Mouse (Mus musculus): ENCODE data around the gene Alpi.

Gene Alpi

DNA sequence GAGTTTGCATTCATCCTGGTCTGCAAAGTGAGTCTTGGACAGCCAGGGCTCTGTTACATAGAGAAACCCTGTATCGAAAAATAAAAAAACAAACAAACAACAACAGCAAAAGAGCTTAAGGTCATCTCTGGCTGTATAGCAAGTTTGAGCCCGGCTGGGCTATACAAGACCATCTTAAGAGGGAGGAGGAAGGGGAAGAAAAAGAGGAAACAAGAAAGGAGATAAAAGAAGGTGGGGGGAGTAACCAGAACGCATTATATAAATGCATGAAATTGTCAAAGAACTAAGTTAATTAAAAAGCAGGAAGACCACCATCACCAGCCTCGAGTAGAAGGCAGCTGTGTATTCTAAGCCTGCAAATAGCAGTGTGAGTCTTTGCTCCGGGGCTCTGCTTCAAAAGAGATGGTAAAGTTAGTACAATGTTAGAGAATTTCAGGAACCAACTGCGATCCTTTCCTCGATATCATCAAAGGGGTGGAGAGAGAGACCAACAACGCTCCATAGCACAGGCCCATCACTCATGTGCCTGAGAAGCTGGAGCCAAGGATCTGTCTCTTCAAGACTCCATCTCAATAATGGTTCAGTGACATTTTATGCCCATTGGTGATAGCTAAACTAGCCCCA, 42.3 kb downstream of the Alpi start:
- DNase-seq (ENCODE audit: low read depth, low spot score) = no peak

- DNase-seq (ENCODE audit: low read depth, low spot score) = no peak
Observed at GRCm38 (mm10) chr1:87057075-87057474, 44.3 kb downstream of the Alpi start.

DNA sequence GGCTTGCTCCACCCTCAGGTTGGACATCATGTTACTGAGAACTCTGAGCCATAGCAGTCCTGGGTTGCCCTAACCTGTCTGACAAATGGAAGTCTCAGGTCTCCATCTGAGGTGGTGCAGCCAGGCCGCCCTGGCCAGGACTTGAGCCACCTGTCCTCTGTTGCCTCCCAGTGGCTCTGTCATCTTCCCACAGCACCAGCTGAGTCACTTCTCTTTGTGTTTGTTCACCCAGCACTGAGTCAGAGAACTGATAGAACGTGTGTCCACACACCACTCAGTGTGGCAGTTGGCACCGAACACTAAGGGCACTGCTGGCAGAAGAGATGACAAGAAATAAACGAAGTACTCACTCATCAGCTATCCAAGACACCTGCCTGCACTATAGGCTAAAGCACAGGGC, 50.0 kb downstream of the Alpi start:
- no peak for DNase-seq (ENCODE audit: low read depth, low spot score)

GRCm38 (mm10) chr1:87050700-87051099, 50.7 kb downstream of the Alpi start:
- DNase-seq (ENCODE audit: low read depth, low spot score) = no peak

DNA sequence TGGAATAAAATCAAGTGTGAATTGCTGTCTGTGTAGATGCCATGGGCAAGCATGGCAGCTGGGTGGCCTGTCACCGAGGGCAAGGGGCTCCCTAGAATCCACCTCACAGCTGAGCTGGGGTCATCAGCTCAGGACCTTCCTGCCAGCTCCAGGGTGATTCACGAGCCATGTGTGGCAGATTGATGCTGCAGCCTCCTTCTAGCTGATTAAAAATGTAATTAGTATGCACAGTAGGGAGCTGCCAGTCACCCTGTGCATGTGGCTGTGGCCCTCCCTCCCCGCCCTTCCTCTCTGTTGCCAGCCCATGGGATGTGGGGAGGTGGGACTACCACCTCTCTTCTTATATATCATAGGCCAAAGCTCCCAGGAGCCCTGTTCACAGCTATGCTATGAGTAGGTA, 51.3 kb downstream of the Alpi start:
- no peak for DNase-seq (ENCODE audit: low read depth, low spot score)

Data from c-Kit-negative CD71-positive TER-119-positive erythroid progenitor cells, embryonic 14.5 days (primary cell).